Mouse (Mus musculus): ENCODE data around the gene Cox19.
"Not testable (repeated sequence)": the region's sequence is repeated elsewhere in the genome, so short reads cannot be mapped to it uniquely, and the experiment has no call there.

Gene Cox19

GRCm38 (mm10) chr5:139351134-139351533, at the start of gene Cox19:
Gene Cox19, minus strand, starts transcription at chr5:139351418.
- DNase-seq = no peak

- no peak for DNase-seq
Measured at GRCm38 (mm10) chr5:139399991-139400390, 48.8 kb upstream of the Cox19 start.

GRCm38 (mm10) chr5:139398786-139399185, 47.6 kb upstream of the Cox19 start:
- DNase-seq = no peak

GRCm38 (mm10) chr5:139397959-139398753, 46.9 kb upstream of the Cox19 start:
- peak; percentile 92 to 93 for DNase-seq

- no peak for DNase-seq
Measured at GRCm38 (mm10) chr5:139397359-139397916, 46.2 kb upstream of the Cox19 start.

- no peak for DNase-seq
Measured at GRCm38 (mm10) chr5:139395528-139395927, 44.3 kb upstream of the Cox19 start.

- DNase-seq = no peak
Measured at GRCm38 (mm10) chr5:139394399-139394798, 43.2 kb upstream of the Cox19 start.

GRCm38 (mm10) chr5:139393197-139393588, 42.0 kb upstream of the Cox19 start:
- no peak for DNase-seq

GRCm38 (mm10) chr5:139392219-139393196, 41.3 kb upstream of the Cox19 start:
- DNase-seq = no peak

- peak; percentile 55 to 73 for DNase-seq
Measured at GRCm38 (mm10) chr5:139391309-139391990, 40.2 kb upstream of the Cox19 start.

- DNase-seq = not testable (repeated sequence)
Measured at GRCm38 (mm10) chr5:139390324-139391119, 39.3 kb upstream of the Cox19 start.

- DNase-seq = peak; percentile 53 to 72
Measured at GRCm38 (mm10) chr5:139389676-139390061, 38.5 kb upstream of the Cox19 start.

GRCm38 (mm10) chr5:139388694-139389675, 37.8 kb upstream of the Cox19 start:
- DNase-seq = no peak

GRCm38 (mm10) chr5:139388195-139388570, 37.0 kb upstream of the Cox19 start:
- DNase-seq = no peak

GRCm38 (mm10) chr5:139387329-139388194, 36.3 kb upstream of the Cox19 start:
- DNase-seq = peak; percentile 64 to 72

- no peak for DNase-seq
Measured at GRCm38 (mm10) chr5:139386047-139386446, 34.8 kb upstream of the Cox19 start.

GRCm38 (mm10) chr5:139384531-139384930, 33.3 kb upstream of the Cox19 start:
- DNase-seq = peak; percentile 62 to 80

GRCm38 (mm10) chr5:139383234-139383633, 32.0 kb upstream of the Cox19 start:
- DNase-seq = no peak

GRCm38 (mm10) chr5:139382760-139383159, 31.5 kb upstream of the Cox19 start:
- peak; percentile 44 to 67 for DNase-seq
